Mouse (Mus musculus): Measurements from ENCODE around the gene Akna. TPM values are rescaled to one million over a fixed set of nuclear protein-coding genes. Genes with fewer than 3 reads are reported as not detected.

Akna gene
- polyA plus RNA-seq, 1 experiment from 2014 or later: 6.1 TPM

DNA sequence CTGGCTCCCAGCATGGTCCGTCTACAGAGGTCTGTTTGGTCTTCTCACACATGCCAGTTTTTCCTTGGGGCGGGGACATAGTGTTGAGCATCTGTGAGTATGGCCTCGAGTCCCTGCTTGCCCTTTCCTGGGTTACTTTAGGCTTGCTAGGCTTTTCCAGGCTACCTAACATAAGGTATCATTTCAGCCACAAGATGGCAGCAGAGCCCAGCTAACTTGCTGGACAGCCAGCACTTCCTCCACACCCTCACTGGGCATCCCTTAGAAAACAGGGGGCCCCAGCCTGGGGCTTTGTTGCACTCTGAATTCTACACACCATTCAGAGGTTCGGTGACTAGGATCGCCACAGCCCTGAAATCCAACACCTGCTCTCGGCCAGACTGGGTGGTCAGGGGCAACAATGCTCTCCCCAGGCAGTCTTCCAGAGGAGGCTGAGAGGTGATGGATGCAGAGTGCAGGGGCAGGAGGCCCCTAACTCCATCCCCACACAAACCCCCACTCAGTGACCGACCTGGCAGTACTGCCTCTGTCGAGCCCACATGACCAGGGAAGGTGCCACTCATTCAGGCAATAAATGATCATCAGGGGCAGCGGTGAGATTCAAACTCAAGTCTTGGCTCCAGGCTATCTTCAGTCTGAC is 14.3 kb upstream of the Akna start:
- no peak overlapping the region for H3K9ac ChIP-seq (ENCODE audit: low read depth, low read length)
- no peaks in the 10 kb centered on the region for H3K36me3 ChIP-seq (ENCODE audit: control insufficient read depth, insufficient read depth)
- no peaks in the 10 kb centered on the region for H3K9me3 ChIP-seq (replicated peaks; ENCODE audit: control insufficient read depth, low read length)
- no peak overlapping the region for H3K4me2 ChIP-seq (ENCODE audit: low read depth, low read length)
- no peak overlapping the region for H3K4me3 ChIP-seq (ENCODE audit: low read depth, low read length)
- WGBS (ENCODE audit: insufficient replicate concordance): 18% methylated on average over 9 of the region's 9 CpGs
- no peaks in the 10 kb centered on the region for H3K27me3 ChIP-seq (ENCODE audit: control insufficient read depth, insufficient read depth, low read depth, low read length)
- H3K4me1 ChIP-seq (ENCODE audit: control insufficient read depth, low read depth, low read length): no peaks in the 10 kb centered on the region
- peak; percentile 47; the same call in 1 of the 2 replicates for ATAC-seq (ENCODE audit: low read depth)
- no peak overlapping the region for H3K27ac ChIP-seq (ENCODE audit: low read length)

DNA sequence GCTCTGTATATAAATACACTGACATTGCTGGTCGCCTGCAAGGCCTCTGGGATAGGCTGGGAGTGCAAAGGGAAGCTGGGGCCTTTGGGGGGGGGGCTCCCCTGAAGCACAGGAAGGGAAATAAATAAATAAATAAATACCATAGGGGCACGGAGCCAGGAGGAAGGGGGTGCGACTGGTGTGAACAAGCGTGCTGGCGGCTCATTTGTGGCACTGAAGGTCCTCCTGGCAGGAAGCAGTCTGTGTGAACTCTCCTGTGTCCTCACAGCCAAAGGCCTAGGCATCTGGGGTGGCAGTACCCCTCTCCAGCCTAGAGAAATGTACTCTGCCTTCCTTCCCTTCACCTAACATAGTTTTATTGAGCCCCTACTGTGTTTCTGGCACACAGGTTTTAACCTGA is 11.8 kb upstream of the Akna start:
- 48% methylated on average over 5 of the region's 5 CpGs for WGBS (ENCODE audit: insufficient replicate concordance)
- no peak for ATAC-seq (ENCODE audit: low read depth)
- peaks cover 8% of the 10 kb centered on the region for H3K4me1 ChIP-seq (ENCODE audit: control insufficient read depth, low read depth, low read length)
- no peak overlapping the region for H3K4me3 ChIP-seq (ENCODE audit: low read depth, low read length)
- no peaks in the 10 kb centered on the region for H3K9me3 ChIP-seq (replicated peaks; ENCODE audit: control insufficient read depth, low read length)
- no peak overlapping the region for H3K27ac ChIP-seq (ENCODE audit: low read length)
- no peak overlapping the region for H3K9ac ChIP-seq (ENCODE audit: low read depth, low read length)
- H3K27me3 ChIP-seq (ENCODE audit: control insufficient read depth, insufficient read depth, low read depth, low read length): no peaks in the 10 kb centered on the region
- H3K4me2 ChIP-seq (ENCODE audit: low read depth, low read length): no peak overlapping the region
- H3K36me3 ChIP-seq (ENCODE audit: control insufficient read depth, insufficient read depth): no peaks in the 10 kb centered on the region

DNA sequence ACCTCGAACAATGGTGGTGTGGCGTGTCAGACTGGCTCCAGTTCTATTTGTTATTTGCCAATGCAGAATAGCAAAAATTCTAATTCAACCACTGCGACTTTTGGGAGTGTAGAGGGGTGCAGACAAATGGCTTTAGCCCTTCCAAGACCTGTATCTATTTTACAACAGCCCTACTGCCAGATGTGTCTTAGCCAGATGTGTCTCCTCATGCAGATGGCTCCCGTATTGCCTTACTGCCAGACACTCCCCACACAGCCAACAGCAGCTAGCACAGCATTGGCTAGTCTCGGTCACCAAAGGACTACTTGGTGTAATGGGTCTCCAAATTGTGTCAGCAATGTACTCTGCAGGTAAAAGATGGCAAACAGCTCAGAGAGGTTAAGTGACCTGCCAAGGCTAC is 8.1 kb upstream of the Akna start:
- peaks cover 6% of the 10 kb centered on the region; the same call in 1 of the 2 replicates for H3K27me3 ChIP-seq (ENCODE audit: control insufficient read depth, insufficient read depth, low read depth, low read length)
- WGBS (ENCODE audit: insufficient replicate concordance): 70% methylated on average over 5 of the region's 5 CpGs
- peaks cover 23% of the 10 kb centered on the region for H3K4me1 ChIP-seq (ENCODE audit: control insufficient read depth, low read depth, low read length)
- no peak for ATAC-seq (ENCODE audit: low read depth)
- H3K9me3 ChIP-seq (replicated peaks; ENCODE audit: control insufficient read depth, low read length): no peaks in the 10 kb centered on the region
- H3K9ac ChIP-seq (ENCODE audit: low read depth, low read length): no peak overlapping the region
- H3K36me3 ChIP-seq (ENCODE audit: control insufficient read depth, insufficient read depth): no peaks in the 10 kb centered on the region
- no peak overlapping the region for H3K27ac ChIP-seq (ENCODE audit: low read length)
- H3K4me3 ChIP-seq (ENCODE audit: low read depth, low read length): no peak overlapping the region
- no peak overlapping the region for H3K4me2 ChIP-seq (ENCODE audit: low read depth, low read length)

DNA sequence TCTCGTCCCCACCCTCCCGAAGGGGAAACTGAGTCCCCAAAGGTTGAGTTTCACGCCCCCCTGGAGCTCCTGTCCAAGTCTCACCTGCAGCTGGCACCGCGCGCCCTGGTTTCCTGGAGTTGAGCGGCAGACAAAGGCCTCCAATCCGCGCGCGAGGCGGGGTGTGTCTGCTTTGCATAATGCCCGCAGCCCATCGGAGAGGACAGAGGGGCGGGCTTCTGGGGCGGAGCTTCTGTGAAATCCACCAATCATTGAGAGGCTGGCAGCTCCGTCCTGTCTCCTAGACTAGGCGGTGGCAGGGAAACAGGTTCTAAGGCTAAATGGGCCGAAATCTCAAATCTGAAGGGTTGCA is 7.4 kb upstream of the Akna start:
- H3K4me3 ChIP-seq (ENCODE audit: low read depth, low read length): peak overlapping the region; percentile 69
- no peak overlapping the region for H3K27ac ChIP-seq (ENCODE audit: low read length)
- H3K36me3 ChIP-seq (ENCODE audit: control insufficient read depth, insufficient read depth): no peaks in the 10 kb centered on the region
- H3K4me1 ChIP-seq (ENCODE audit: control insufficient read depth, low read depth, low read length): peaks cover 23% of the 10 kb centered on the region
- peak overlapping the region; percentile 35 for H3K9ac ChIP-seq (ENCODE audit: low read depth, low read length)
- H3K9me3 ChIP-seq (replicated peaks; ENCODE audit: control insufficient read depth, low read length): no peaks in the 10 kb centered on the region
- under 1% methylated on average over 19 of the region's 19 CpGs for WGBS (ENCODE audit: insufficient replicate concordance)
- H3K4me2 ChIP-seq (ENCODE audit: low read depth, low read length): peak overlapping the region; percentile 83
- ATAC-seq (ENCODE audit: low read depth): peak; percentile 93
- peaks cover 6% of the 10 kb centered on the region; the same call in 1 of the 2 replicates for H3K27me3 ChIP-seq (ENCODE audit: control insufficient read depth, insufficient read depth, low read depth, low read length)

DNA sequence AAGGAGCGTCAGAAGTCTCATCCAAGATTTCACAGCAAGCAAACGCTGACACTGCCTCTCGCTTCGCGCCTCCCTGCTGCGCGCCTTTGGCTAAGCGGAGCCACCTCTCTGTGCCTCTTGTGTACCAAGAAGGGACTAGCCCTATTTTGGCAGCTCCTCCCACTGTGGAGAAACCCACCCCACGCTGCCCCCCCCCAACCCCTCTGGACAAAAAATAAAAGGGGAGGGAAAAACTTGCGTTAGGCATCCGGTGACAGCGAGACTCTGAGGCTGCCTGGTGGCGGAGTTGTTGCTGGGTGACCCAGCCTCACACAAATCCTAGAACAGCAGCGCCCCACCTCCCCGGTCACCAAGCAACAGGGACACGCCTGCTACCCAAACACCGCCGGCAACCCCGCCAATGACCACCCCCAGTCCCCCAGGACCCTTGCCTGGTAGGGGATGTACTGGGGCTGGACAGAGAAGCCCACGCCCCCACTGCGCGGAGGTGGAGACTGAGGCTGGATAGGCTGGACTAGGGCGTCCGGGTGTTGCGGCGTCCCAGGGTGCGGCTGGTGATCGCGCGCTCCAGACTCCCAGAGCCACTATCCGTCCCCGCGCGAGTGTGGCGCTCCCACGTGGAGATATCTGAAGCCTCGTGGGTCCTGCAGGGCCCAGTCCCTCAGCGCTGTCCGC is 6.9 kb upstream of the Akna start:
- Histone ChIP-seq H3K27me3 (ENCODE audit: control insufficient read depth, insufficient read depth, low read depth, low read length) (peaks cover 6% of the 10 kb centered on the region; the same call in 1 of the 2 replicates), H3K9me3 (replicated peaks; ENCODE audit: control insufficient read depth, low read length) (no peaks in the 10 kb centered on the region), H3K4me3 (ENCODE audit: low read depth, low read length) (peak overlapping the region; percentile 69), H3K4me1 (ENCODE audit: control insufficient read depth, low read depth, low read length) (peaks cover 27% of the 10 kb centered on the region), H3K9ac (ENCODE audit: low read depth, low read length) (peak overlapping the region; percentile 35), H3K4me2 (ENCODE audit: low read depth, low read length) (peak overlapping the region; percentile 83), H3K27ac (ENCODE audit: low read length) (no peak overlapping the region), H3K36me3 (ENCODE audit: control insufficient read depth, insufficient read depth) (no peaks in the 10 kb centered on the region)
- 0% methylated on average over 39 of the region's 39 CpGs for WGBS (ENCODE audit: insufficient replicate concordance)
- peak; percentile 70 for ATAC-seq (ENCODE audit: low read depth)

DNA sequence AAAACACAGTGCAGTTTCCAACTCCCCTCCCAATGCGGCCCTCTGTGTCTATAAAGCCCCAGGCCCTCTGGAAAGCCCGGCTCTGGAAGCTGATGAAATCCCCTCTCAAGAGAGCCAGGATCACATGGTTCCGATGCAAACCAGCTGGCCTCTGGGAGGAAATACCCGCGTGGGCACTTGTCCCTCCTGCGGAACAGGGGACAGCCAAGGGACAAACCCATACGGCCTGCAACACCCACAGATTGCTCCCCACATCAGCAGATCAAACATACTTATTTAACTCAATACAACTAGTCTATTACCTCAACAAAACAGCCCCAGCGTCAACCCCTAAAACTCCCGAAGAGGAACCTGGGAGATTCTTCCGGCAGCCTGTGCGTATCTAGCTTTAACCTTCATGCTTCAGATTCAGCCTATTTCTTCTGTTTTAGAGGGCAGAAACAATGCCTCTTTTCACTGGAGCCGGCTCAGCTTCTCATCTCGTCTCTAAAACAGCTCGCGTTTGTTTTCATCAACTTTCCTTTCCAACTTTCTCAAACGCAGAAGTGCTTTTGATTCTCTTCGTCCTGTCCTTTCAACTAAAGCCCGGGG is 6.3 kb upstream of the Akna start:
- WGBS (ENCODE audit: insufficient replicate concordance): 5% methylated on average over 18 of the region's 18 CpGs
- H3K4me2 ChIP-seq (ENCODE audit: low read depth, low read length): peak overlapping the region; percentile 83
- peaks cover 33% of the 10 kb centered on the region for H3K4me1 ChIP-seq (ENCODE audit: control insufficient read depth, low read depth, low read length)
- peak overlapping the region; percentile 69 for H3K4me3 ChIP-seq (ENCODE audit: low read depth, low read length)
- peaks cover 6% of the 10 kb centered on the region; the same call in 1 of the 2 replicates for H3K27me3 ChIP-seq (ENCODE audit: control insufficient read depth, insufficient read depth, low read depth, low read length)
- no peaks in the 10 kb centered on the region for H3K9me3 ChIP-seq (replicated peaks; ENCODE audit: control insufficient read depth, low read length)
- H3K36me3 ChIP-seq (ENCODE audit: control insufficient read depth, insufficient read depth): no peaks in the 10 kb centered on the region
- no peak overlapping the region for H3K27ac ChIP-seq (ENCODE audit: low read length)
- no peak for ATAC-seq (ENCODE audit: low read depth)
- H3K9ac ChIP-seq (ENCODE audit: low read depth, low read length): peak overlapping the region; percentile 35

DNA sequence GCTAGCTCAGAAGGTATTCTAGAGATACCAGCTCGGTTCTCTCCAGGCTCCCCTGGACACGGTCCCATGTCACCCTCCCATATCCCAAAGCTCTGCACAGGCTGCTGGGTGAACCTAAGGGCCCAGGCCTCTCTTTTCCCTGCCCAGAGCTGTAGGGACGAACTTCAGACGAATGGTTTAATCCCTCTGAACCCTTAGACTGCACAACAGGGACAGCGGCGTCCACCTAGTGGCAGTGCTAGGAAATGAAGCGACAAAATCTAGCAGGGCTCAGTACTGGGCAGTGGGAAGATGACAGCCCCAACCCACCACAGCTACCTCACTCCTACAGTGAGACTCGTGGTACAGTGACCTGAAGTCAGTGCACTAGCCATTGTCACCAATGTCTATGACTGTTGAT is 5.5 kb upstream of the Akna start:
- peaks cover 6% of the 10 kb centered on the region; the same call in 1 of the 2 replicates for H3K27me3 ChIP-seq (ENCODE audit: control insufficient read depth, insufficient read depth, low read depth, low read length)
- WGBS (ENCODE audit: insufficient replicate concordance): 9% methylated on average over 8 of the region's 8 CpGs
- peaks cover 41% of the 10 kb centered on the region for H3K4me1 ChIP-seq (ENCODE audit: control insufficient read depth, low read depth, low read length)
- no peaks in the 10 kb centered on the region for H3K9me3 ChIP-seq (replicated peaks; ENCODE audit: control insufficient read depth, low read length)
- H3K27ac ChIP-seq (ENCODE audit: low read length): no peak overlapping the region
- peak overlapping the region; percentile 83; the same call in 1 of the 2 replicates for H3K4me2 ChIP-seq (ENCODE audit: low read depth, low read length)
- H3K36me3 ChIP-seq (ENCODE audit: control insufficient read depth, insufficient read depth): no peaks in the 10 kb centered on the region
- H3K4me3 ChIP-seq (ENCODE audit: low read depth, low read length): no peak overlapping the region
- peak; percentile 22; the same call in 1 of the 2 replicates for ATAC-seq (ENCODE audit: low read depth)
- H3K9ac ChIP-seq (ENCODE audit: low read depth, low read length): no peak overlapping the region

DNA sequence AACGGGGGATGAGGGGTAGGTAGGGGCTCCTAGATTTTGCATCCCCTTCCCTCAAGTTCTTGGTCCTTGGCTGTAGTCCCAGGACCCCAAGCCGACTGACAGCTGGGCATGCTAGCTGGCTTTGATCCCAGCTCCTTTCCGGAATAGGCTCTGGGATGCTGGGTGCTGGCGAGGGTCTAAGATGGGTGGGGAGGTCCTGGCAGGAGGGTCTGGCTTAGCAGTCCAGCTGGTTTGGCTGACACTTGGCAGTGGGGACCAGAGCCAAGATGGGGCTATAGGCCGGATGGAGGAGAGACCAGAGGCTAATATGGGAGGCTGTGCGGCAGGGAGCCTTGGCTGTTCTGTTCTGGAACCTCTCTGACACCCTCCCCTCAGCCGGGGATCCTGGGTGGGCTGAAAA is 5.1 kb upstream of the Akna start:
- ATAC-seq (ENCODE audit: low read depth): no peak
- no peak overlapping the region for H3K4me3 ChIP-seq (ENCODE audit: low read depth, low read length)
- no peak overlapping the region for H3K27ac ChIP-seq (ENCODE audit: low read length)
- no peak overlapping the region for H3K9ac ChIP-seq (ENCODE audit: low read depth, low read length)
- H3K4me1 ChIP-seq (ENCODE audit: control insufficient read depth, low read depth, low read length): peaks cover 45% of the 10 kb centered on the region
- H3K4me2 ChIP-seq (ENCODE audit: low read depth, low read length): no peak overlapping the region
- WGBS (ENCODE audit: insufficient replicate concordance): 57% methylated on average over 7 of the region's 7 CpGs
- no peaks in the 10 kb centered on the region for H3K9me3 ChIP-seq (replicated peaks; ENCODE audit: control insufficient read depth, low read length)
- H3K36me3 ChIP-seq (ENCODE audit: control insufficient read depth, insufficient read depth): no peaks in the 10 kb centered on the region
- H3K27me3 ChIP-seq (ENCODE audit: control insufficient read depth, insufficient read depth, low read depth, low read length): peaks cover 6% of the 10 kb centered on the region; the same call in 1 of the 2 replicates

DNA sequence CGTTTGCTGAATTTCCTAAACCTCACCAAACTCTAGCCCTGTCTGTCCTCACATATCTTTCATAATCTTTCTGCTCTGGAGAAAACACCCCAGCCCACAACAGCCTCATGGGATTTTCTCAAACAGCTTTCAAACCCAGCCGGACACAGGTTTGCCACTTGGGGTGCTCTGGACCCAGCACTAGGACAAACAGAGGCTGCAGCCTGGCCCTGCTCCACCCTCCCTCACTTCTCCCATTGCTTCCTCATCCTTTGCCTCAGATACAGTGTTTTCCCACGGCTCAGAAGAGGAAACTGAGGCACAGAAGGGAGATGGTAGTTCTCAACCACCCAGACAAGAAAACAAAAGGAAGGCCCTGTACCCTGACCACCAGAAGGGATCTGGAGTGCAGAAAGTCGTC is 2.5 kb upstream of the Akna start:
- peaks cover 6% of the 10 kb centered on the region; the same call in 1 of the 2 replicates for H3K27me3 ChIP-seq (ENCODE audit: control insufficient read depth, insufficient read depth, low read depth, low read length)
- no peak overlapping the region for H3K9ac ChIP-seq (ENCODE audit: low read depth, low read length)
- no peaks in the 10 kb centered on the region for H3K9me3 ChIP-seq (replicated peaks; ENCODE audit: control insufficient read depth, low read length)
- ATAC-seq (ENCODE audit: low read depth): no peak
- no peak overlapping the region for H3K27ac ChIP-seq (ENCODE audit: low read length)
- WGBS (ENCODE audit: insufficient replicate concordance): 41% methylated on average over 4 of the region's 4 CpGs
- no peak overlapping the region for H3K4me2 ChIP-seq (ENCODE audit: low read depth, low read length)
- peaks cover 64% of the 10 kb centered on the region for H3K4me1 ChIP-seq (ENCODE audit: control insufficient read depth, low read depth, low read length)
- no peak overlapping the region for H3K4me3 ChIP-seq (ENCODE audit: low read depth, low read length)
- H3K36me3 ChIP-seq (ENCODE audit: control insufficient read depth, insufficient read depth): no peaks in the 10 kb centered on the region
